Mouse (Mus musculus) 3T3-L1 (cell line): ENCODE data around the gene Notch3.
"Not testable (repeated sequence)": the region's sequence is repeated elsewhere in the genome, so short reads cannot be mapped to it uniquely, and the experiment has no call there.

ENCODE experiments used
- DNase-seq: peaks from one replicate; pipeline ENCODE4 v3.0.0-alpha.2; 2015; ENCODE audit warnings: low read depth, low spot score

The Notch3 gene

DNA sequence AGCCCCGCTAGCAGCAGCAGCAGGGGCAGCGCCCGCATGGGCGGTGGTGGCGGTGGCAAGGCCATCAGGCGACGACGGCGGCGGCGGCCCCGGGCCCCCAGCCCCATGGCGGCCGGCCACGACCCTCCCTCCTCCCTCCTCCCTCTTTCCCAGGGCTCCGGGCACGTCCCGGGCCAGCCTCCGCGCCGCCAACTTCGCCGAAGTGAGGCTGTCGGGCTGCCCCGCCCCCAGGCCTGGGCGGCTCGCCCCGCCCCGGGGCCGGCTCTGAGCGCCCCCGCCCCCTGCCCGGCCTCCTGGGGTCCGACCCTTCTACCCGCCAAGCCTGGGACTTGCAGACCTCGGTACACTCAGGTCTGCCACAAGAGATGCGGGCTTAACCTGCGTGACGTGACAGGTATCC is at the start of gene Notch3:
TSS of gene Notch3 (minus strand) at position 166 of the 400 bp plus-strand sequence.
- no peak for DNase-seq

DNA sequence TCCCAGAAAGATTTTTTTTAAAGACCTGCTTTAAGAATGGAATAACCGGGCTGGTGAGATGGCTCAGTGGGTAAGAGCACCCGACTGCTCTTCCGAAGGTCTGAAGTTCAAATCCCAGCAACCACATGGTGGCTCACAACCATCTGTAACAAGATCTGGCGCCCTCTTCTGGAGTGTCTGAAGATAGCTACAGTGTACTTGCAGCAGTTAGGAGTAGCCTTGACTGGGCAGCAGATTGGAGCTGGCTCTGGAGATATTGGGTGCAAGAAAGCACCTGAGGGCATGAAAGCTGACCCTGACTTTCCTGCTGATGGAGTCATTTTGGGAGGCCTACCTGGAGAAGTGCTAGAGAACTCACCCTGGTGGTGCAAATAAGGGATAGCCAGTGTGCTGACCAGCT is 48.9 kb upstream of the Notch3 start:
- not testable (repeated sequence) for DNase-seq

DNA sequence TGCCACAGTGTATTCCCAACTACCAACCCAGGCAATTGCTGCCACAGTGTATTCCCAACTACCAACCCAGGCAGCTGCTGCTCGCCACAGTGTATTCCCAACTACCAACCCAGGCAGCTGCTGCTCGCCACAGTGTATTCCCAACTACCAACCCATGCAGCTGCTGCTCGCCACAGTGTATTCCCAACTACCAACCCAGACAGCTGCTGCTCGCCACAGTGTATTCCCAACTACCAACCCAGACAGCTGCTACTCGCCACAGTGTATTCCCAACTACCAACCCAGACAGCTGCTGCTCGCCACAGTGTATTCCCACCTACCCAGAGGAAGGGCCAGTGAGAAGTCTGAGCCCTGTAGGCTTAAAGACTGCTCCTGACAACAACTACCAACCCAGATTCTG is 44.9 kb upstream of the Notch3 start:
- DNase-seq = not testable (repeated sequence)

DNA sequence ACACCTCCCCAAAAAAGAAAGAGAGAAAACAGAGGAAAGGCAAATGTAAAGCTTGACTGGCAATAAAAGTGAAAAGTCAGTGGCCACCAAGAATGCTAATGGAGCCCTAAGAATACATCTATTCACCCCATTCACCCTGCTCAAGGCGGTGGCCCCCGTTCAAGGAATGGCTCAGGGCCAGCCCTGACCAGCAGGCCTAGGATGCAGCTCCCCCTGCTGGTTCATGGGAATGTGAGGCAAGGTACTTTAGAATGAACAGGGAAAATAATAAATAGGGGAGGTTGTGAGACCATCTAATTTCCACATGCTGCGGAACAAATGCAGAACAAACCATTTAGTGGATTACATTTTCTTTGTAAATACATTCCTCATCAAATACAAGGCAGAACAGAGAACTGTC is 43.1 kb upstream of the Notch3 start:
- peak; percentile 62 for DNase-seq

DNA sequence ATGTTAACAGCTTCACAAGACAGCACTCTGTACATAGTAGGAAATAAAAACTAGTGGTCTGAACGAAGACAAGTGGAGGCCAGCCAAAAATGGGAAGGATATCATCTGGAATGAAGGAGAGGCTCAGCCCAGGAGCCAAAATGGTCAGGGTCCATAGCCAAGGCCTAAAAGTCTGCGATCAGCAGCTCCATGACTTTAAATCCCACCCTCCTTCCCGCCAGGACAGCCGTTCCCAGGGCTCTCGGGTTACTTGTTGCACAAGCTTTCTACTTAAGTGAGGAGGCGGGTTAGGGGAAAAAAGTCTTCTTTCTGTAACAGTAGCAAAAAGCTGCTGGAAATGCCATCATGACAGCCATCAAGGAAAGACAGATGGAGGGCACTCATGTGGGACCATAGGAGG is 42.5 kb upstream of the Notch3 start:
- peak; percentile 40 for DNase-seq

DNA sequence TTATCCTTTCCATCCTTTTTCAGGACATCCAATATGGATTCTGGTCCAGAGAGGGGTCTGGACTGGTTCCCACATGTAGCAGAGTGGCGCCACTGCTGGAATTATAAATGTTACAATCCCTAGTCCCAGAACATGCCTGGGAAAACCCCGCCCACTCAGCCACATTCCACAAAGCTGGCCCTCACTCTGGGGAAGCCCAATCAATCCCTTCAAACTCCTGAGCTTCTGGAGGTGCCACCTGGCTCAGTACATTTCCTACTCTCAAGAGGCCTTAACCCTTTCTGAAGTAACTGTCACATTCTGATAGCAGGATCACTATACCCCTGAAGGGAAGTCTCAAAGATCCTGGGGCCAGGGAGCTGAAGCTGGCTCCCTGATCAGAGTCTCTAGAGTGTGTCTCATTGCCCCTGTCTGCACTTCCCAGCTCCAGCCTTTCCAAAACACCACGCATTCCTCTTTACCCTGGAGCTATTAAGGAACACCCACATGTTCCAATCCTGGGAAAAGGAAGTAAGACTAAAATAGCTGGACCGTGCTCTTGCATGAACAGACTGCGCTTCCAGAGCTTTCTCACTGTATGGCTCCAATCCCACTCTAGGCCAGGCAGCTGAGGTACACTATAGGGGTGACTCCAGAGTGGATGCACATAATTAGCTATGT is 41.1 kb upstream of the Notch3 start:
- peak; percentile 73 for DNase-seq

DNA sequence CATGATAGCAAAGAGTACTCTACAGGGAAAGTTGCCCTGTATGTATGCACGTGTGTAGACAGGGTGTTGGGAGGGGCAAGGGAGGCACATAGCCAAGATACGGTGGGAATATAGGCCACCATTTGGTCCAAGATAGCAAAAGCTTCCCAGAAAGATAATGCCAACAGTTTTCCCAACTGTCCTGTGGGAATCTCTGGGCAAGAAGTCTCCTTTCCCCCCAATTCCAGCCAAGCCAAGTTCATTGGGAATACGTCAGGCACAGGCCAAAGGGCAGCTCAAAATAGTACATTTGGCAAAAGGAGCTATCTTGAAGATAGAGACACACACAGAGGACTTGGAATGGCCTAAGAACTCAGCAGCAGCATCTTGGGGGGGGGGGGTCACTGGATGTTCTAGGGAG is 38.7 kb upstream of the Notch3 start:
- DNase-seq = no peak

DNA sequence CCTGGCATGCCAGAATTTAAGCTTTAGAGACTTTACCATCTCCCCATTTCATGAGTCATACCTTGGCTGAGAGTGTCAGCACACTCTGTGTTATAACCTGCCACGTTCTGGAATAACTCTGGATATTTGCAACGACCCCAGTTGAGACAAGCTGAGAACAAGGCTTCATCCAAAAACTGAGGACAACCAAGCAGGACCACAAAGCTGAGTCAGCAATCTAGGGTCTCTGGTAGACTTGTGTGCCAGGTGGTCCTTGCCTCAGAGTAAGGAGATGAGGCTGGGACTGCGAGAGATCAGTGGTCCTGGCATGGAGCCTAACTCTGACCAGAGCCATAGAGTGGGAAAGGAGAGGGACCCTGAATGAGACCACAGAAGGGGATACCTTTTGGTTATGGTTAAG is 36.3 kb upstream of the Notch3 start:
- peak; percentile 49 for DNase-seq

DNA sequence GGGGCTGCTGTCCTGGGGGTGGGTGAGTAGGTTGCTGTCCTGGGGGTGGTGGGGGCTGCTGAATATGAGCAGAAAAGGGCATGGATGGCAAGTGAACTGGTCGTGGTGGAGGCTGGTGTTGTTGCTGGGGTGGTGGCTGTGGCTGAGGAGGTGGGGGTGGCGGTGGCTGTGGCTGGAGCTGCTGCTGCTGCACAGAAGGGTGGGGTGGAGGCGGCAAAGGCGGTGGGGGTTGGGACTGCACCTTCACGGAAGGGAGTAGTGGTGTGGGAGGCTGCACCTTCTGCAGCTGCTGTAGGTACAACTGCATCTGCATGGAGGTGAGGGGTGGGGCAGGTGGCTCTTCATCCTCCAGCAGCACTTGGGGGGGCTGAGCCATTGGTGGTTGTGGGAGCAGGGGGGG is 34.4 kb upstream of the Notch3 start:
- no peak for DNase-seq

DNA sequence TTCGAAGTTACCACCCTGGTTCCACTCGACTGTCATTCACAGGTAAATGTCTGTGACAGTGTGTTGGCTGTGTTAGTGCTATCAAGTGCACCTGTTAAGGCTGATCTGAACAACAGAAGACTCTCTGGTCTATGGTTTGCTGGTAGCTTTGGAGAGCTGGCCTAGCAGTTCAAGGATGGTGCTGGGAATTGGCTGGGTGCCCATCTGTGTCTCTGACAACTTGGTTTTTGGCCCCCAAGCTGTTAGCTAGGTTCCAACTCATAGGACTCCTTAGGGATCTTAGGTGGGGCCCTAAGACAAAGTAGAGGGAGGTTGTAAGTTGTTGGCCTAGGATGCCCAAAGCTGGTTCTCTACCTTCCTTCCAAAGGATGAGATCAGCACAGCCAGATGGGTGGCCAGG is 33.1 kb upstream of the Notch3 start:
- DNase-seq = no peak

DNA sequence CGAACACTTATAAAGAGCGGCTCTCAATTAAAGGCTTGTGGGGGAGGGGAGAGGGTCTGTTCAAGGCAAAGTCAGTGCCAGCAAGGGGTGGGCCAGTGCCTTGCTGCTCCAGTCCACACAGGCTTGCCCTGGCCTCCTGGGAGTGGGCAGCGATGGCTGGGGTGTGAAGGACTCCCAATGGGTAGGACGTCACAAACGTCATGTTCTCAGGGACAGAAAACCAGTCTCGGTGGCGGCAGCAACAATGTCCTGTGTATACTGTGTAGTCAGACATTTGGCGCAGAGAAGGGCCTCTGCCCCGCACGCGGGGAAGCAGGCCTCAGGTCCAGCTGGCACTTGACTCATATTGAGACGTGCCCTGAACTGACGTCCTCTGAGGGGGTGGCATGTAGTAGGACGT is 30.5 kb upstream of the Notch3 start:
- no peak for DNase-seq

DNA sequence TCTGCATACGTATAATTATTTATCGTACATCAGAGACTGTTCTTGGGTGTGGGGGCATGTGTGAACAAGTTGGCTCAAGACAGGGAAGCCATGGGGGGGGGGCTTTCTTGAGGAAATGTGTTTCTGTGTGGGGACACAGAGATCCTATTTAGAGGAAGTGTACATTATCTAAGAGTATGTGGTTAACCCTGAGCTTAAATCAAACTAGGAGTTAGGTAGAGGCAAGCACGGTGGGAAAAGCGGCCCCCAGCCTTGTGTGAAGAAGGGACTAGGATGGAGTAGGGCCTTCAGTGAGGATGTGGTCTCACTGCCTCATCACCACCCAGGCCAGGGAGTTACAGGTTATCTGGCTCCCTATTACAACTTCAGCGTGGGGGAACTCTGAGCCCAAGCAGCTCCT is 29.1 kb upstream of the Notch3 start:
- DNase-seq = no peak

DNA sequence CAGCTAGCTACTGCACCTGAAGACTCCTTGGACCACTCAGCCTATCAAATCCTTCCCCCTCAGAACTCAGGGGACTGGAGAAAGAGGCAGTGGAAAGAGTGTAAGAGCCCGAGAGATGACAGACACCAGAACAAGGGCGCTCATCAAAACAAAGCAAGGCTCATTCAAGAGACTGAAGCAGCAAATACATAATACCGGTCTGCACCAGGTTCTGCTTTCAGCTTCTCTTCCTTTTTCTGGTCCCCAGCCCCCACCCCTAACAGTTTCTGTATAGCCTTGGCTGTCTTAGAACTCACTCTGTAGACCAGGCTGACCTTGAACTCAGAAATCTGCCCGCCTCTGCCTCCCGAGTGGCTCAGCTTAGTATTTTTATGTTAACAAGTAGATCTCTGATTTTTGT is 26.4 kb upstream of the Notch3 start:
- DNase-seq = no peak

DNA sequence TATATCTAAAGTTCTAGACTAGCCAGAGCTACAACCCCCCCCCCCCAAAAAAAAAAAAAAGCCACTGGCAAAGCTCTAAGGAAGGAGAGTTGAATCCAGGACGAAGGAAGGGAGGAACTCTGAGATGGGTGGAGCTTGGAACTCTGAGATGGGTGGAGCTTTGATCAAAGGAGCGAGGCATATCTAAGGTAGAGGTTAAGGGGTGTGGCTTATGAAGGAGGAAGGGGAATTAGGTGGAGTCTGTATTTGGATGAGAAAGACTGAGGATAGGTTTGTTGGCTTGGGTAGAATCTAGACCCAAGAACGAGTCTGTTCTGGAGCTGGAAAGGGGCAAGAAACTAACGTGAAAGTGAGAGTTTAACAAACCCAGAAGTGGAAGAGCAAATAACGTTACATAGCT is 23.2 kb upstream of the Notch3 start:
- DNase-seq = no peak

DNA sequence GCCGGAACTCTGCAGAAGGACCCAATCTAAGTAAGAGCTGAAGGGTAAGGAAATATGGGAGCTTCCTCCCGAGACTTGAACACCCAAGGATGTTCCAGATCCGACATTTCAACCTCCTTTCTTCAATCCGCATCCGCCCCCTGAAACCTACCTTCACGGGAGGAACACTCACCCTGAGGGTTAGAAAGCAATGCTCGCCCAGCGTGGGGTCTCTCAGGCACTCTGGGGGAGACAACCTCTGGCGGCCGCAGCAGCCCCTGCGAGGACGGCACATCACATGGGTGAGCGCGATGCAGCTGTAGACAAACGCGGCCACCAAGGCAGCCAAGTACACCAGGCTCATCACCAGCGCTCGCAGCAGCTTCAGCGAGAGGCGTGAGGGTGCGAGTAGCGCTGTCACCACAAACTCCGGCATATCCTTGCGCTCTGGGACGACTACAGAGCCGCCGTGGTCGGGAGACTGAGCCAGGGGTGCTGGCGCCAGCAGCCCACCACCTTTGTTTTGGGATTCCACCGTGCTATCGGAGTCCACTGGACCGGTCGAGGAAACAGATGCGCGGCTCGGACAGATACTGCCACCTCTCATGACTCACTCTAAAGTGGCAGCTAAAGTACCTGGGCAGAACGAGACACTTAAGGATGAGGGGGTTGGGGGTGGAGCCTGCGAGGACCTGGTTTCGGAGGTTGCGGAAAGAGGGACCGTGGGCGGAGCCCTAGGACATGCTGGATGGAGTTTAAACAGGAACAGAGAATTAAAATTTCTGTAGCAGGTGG is 22.4 kb upstream of the Notch3 start, which contains the start of gene Ephx3:
TSS of gene Ephx3 (minus strand) at position 687 of the 774 bp plus-strand sequence.
- no peak for DNase-seq

DNA sequence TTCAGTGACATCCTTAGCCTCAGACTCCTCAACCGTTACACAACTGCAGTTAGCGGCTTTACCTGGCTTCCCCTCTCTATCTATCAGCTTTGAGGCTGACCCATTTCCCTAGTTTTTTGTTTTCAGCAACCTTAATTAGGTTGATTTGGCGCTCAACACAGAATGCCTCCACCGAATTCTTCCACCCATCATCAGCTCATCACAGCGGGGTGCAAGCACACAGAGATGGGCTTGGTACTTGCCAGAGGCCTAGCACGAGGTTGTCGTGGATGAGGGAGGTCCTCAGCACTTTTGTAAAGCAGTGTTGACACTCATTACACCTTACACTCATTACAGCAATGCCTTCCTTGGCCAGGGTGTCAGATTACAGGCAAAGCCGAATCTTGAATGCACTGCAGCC is 16.4 kb upstream of the Notch3 start:
- no peak for DNase-seq

DNA sequence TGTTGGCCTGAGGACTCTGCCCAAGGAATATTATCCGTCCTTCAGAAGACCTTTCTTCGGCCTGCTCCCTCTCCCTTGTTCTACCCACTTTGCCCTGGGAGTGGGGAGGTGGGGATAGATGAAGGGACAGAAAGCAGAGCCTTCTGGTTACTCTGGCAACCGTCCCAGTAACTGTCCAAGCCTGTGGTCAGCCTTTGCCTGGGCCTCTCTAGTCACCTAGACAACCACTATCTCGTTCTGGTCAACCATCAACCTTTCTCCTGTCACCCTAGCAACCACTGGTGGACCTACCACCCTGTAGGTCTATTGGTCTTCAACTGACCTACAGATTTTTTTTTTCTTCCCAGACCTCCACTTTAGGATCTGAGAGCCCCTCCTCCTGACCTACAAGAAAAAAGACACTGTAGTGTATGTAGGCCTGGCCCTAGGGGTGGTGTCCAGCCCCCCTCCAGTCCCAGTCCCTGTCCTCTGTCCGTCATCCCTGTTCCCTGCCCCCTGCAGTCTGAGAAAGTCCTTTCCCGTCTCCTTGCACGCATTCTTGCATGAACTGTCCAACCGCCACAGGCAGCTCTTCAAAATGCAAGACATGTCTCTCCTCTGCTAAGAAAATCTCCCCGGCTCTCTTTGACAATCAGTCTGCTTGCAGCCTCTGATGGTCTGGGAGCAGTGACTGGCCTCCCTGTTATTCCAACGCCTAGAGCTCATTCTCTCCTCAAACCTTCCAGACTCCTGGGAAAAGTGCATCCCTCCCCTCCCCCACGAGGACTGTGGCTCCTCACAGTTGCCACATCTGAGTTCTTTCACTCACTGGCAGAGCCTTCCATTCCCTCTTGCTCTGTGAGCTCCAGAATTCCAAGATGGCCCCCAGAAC is 13.2 kb upstream of the Notch3 start:
- peak; percentile 75 for DNase-seq

DNA sequence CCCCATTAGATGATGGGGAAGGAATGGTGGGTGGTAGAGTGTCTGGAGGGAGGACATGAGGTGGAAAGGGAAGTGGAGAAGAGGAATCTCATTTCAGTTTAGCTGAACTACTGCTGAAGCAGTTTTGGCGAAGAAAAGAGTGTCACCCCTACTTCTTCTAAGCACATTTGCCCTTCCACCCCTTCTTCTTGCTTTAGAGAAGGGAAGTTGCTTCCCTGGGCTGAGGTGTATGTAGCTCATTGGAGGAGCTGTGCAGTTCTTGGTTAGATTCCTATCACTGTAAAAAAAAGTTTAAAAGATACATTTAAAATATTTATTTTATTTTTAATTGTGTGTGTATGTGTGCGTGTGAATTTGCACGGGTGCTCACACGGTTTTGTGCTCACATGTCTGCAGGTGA is 10.3 kb upstream of the Notch3 start:
- no peak for DNase-seq

DNA sequence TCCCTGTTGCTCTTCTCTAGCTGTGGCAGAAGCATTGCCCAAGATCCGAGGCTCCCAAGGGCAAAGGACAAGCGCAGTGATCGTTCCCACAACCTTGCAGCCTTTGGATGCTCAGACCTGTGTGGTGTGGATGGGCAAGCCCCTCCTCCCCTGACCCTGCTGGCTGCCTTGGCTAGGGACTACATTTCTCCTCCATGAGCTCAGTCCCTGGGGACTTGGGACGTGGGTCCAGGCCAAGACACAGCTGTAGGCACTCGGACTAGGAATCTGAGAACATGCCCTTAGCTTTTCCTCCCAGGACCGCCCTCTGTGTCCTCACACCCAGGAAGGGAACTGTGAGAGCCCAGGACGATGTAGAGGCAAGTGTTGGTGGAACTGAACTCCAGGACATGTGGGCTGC is 6.5 kb upstream of the Notch3 start:
- DNase-seq = peak; percentile 87

DNA sequence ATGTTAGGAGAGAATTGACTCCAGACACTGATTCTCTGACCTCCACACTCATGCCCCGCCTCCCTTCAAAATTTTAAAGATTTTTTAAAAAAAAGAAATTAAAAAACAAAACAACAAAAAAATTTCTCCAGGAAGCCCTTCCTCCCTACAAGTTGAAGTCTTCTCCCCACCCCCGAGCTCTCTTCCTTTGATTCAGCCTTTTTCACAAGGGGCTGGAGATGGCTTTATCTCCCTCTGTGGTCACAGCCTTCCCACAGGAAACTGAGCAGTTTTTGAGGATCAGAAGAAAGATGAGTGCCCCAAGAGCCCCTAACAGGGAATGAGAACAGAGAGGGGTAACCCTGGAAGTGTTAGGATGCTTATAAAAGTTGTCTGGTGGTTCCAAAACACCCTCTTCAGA is 5.8 kb upstream of the Notch3 start:
- no peak for DNase-seq

DNA sequence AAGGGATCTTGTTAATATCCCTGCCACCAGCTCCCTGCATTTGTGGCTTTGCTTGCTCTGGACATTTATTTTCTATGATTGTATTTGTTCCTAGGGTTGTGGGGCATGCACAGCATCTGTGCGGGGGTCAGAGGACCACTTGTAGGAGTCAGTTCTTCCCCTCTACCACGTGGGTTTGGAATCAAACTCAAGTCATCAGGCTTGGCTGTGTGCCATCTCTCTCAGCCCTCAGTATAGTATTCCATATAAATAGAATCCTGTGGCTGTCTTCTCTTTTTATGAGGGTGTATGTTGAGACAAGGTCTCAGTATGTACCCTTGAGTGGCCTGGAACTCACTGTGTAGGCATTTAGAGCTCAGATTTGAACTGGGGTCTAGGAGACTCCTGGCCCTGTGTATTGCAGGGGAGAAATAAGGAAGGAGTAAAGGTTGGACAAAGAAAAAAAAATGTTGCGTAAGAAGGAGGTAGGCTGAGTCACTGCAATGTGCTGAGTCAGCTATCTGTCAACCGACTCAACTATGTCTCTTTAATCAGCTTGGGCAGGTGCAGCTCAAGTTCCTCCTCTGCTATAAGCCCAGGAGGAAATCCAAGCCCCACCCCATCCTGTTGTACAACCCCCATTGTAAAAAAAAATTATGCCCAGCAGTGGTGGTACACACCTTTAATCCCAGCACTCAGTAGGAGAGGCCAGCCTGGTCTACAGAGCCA is 3.0 kb upstream of the Notch3 start:
- peak; percentile 79 for DNase-seq
